Mouse (Mus musculus) c-Kit-negative CD71-positive TER-119-positive erythroid progenitor cells, embryonic 14.5 days (primary cell): ENCODE data around the gene Stk38.
"Not testable (repeated sequence)": the region's sequence is repeated elsewhere in the genome, so short reads cannot be mapped to it uniquely, and the experiment has no call there.

ENCODE experiments used
- DNase-seq: peaks from one replicate; pipeline ENCODE4 v3.0.0-alpha.2; 2013; ENCODE audit warnings: low read depth, low spot score

Gene Stk38

GRCm38 (mm10) chr17:29008326-29008650 lies 493 bp upstream of the Stk38 start:
- no peak for DNase-seq

- DNase-seq: peak; percentile 17
Measured at GRCm38 (mm10) chr17:29007243-29007640, 553 bp downstream of the Stk38 start.

- DNase-seq: peak; percentile 39
Measured at GRCm38 (mm10) chr17:29006812-29007211, 983 bp downstream of the Stk38 start.

GRCm38 (mm10) chr17:29005002-29005401 lies 2.8 kb downstream of the Stk38 start:
- DNase-seq: no peak

GRCm38 (mm10) chr17:29003740-29004139 lies 4.1 kb downstream of the Stk38 start:
- no peak for DNase-seq

GRCm38 (mm10) chr17:29000465-29000864 lies 7.3 kb downstream of the Stk38 start:
- DNase-seq: no peak

GRCm38 (mm10) chr17:28994615-28995014 lies 13.2 kb downstream of the Stk38 start:
- no peak for DNase-seq

- not testable (repeated sequence) for DNase-seq
Measured at GRCm38 (mm10) chr17:28993004-28993403, 14.8 kb downstream of the Stk38 start.

- no peak for DNase-seq
Measured at GRCm38 (mm10) chr17:28992105-28992504, 15.7 kb downstream of the Stk38 start.

GRCm38 (mm10) chr17:28991286-28991685 lies 16.5 kb downstream of the Stk38 start:
- no peak for DNase-seq

- DNase-seq: no peak
Measured at GRCm38 (mm10) chr17:28990060-28990459, 17.7 kb downstream of the Stk38 start.

GRCm38 (mm10) chr17:28988996-28989395 lies 18.8 kb downstream of the Stk38 start:
- DNase-seq: no peak

- no peak for DNase-seq
Measured at GRCm38 (mm10) chr17:28988291-28988690, 19.5 kb downstream of the Stk38 start.

GRCm38 (mm10) chr17:28987713-28988112 lies 20.1 kb downstream of the Stk38 start:
- DNase-seq: peak; percentile 52

- DNase-seq: peak; percentile 22
Measured at GRCm38 (mm10) chr17:28986833-28987232, 21.0 kb downstream of the Stk38 start.

GRCm38 (mm10) chr17:28984724-28985420 lies 22.9 kb downstream of the Stk38 start:
- DNase-seq: no peak

GRCm38 (mm10) chr17:28982591-28982990 lies 25.2 kb downstream of the Stk38 start:
- DNase-seq: no peak

GRCm38 (mm10) chr17:28981081-28981480 lies 26.7 kb downstream of the Stk38 start:
- DNase-seq: no peak

GRCm38 (mm10) chr17:28979091-28979490 lies 28.7 kb downstream of the Stk38 start:
- no peak for DNase-seq

- no peak for DNase-seq
Measured at GRCm38 (mm10) chr17:28970122-28970521, 37.7 kb downstream of the Stk38 start.

- DNase-seq: no peak
Measured at GRCm38 (mm10) chr17:28967021-28967610, 40.7 kb downstream of the Stk38 start.

GRCm38 (mm10) chr17:28961596-28961995 lies 46.2 kb downstream of the Stk38 start:
- no peak for DNase-seq

GRCm38 (mm10) chr17:28960597-28960996 lies 47.2 kb downstream of the Stk38 start:
- no peak for DNase-seq

- DNase-seq: no peak
Measured at GRCm38 (mm10) chr17:28954416-28954815, 53.4 kb downstream of the Stk38 start.
